Mouse (Mus musculus): ENCODE results near the gene Rapgef6.

Gene Rapgef6

DNA sequence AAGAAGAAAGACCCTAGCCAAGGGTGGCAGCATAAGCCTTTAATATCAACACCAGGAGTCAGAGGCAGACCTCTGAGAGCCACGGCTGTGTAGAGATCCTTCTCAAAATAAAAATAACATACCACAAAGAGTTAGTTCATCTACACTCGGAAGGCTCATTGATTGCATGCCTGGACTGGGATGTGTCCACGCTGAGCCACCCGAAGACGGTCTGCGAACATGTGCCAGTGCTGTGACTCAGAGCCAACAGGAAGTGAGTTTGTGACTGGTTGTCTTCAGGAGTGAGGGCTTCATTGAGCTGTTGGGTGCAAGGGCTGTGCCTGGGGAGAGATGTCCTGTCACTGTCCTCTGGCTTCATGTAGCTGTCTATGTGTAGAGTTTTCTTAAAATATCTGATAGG lies 171.0 kb downstream of the Rapgef6 start:
- no peak for DNase-seq (ENCODE audit: low spot score)

GRCm38 (mm10) chr11:54694291-54694690 lies 171.6 kb downstream of the Rapgef6 start:
- no peak for DNase-seq (ENCODE audit: low spot score)

DNA sequence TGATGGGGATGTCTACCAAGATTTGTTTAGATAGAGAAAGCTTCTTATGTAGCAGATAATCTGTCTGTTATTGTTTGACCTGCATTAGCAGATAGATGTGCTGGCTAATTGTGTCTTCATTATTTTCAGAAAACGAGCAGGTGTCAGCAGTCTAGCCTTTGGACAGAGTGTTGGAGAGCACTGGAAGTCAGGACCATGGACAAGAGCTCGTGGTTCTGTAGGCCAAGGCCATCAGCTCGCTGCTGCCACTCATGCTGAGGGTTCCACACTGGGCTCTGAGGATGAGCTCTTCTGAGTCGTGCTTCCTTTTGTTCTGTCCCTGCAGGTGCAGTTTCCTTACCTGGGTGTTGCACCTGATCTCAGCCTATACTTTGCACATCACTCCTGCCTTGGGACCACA lies 173.3 kb downstream of the Rapgef6 start:
- DNase-seq (ENCODE audit: low spot score): no peak

DNA sequence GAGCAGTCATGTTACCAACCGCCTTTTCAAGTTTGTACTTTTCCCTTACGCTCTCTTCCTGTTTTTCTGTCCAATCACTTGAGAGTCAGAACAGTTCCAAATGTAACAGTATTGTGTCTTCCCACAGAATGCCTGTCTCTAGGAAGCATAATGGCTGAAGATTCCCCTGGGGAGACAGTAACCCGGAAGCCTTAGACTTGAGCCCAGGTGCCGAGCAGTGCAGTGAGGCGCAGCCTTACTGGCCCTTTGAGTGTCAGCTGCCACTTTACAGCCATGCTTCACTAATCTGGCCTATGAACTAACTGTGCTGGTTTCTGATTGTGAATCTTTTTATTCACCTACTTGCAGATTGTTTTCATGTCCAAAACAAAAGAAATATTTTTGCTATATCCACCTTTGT lies 175.0 kb downstream of the Rapgef6 start:
- DNase-seq (ENCODE audit: low spot score): no peak

GRCm38 (mm10) chr11:54698636-54699035 lies 176.0 kb downstream of the Rapgef6 start:
- DNase-seq (ENCODE audit: low spot score): no peak

DNA sequence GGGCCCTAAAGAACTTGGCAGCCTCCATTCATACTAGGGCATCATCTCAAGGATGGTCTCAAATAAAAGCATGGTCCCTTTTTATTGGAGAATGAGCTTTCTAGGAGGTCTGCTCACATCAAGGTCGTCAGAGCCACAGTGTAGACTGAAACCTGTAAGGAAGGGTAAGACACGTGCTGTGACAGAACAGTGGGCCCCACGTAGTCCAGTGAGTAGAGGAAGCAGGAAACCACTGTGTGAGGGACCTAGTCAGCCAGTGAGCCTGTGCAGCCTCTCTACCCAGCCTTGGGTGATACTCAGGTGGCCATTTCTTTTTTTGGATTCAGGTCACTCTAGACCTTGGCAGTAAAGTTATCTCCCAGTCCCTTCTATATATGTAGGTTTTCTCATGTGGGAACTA lies 177.3 kb downstream of the Rapgef6 start:
- no peak for DNase-seq (ENCODE audit: low spot score)

- no peak for DNase-seq (ENCODE audit: low spot score)
These were observed 179.2 kb downstream of the Rapgef6 start for GRCm38 (mm10) chr11:54701848-54702247.

- no peak for DNase-seq (ENCODE audit: low spot score)
These were observed 180.7 kb downstream of the Rapgef6 start for GRCm38 (mm10) chr11:54703306-54703705.

DNA sequence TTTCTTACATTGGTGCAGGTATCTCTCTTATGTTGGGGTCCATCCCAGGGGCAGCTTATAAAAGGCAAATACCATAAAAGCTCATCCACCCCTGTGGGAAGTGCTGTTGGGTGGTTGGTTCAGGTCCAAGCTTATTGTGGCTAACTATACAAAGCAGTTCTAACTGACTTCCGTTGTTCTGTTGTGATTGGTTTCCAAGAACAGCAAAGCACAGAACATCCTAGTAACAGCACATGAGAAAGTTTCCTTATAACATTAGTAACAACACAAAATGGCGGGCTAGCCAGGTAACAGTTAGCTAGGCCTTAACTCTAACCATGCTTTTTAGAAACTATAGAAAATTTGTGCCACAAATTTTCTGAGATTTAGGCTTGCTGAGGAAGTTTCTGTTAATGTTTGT lies 185.5 kb downstream of the Rapgef6 start:
- no peak for DNase-seq (ENCODE audit: low spot score)

GRCm38 (mm10) chr11:54709645-54710044 lies 187.0 kb downstream of the Rapgef6 start:
- DNase-seq (ENCODE audit: low spot score): no peak

GRCm38 (mm10) chr11:54710512-54711293 lies 188.1 kb downstream of the Rapgef6 start:
- DNase-seq (ENCODE audit: low spot score): no peak

DNA sequence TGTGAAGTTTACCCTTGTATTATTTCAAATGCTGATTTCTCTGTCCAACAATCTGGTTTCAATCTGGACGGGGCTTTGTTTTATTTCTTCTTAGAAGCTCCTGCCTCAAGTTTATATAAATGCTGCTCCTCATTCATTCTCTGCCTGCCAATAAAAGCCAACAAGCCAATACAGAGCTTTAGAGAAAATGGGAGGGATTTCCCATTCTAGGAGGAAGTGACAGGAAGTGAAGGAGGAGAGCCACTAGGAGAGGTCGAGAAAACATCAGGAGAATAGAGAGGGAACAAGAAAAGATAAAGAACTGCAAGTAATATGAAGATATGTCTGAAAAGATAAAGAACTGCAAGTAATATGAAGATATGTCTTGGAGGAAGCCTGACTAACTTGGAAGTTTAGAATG lies 190.2 kb downstream of the Rapgef6 start:
- no peak for DNase-seq (ENCODE audit: low spot score)

DNA sequence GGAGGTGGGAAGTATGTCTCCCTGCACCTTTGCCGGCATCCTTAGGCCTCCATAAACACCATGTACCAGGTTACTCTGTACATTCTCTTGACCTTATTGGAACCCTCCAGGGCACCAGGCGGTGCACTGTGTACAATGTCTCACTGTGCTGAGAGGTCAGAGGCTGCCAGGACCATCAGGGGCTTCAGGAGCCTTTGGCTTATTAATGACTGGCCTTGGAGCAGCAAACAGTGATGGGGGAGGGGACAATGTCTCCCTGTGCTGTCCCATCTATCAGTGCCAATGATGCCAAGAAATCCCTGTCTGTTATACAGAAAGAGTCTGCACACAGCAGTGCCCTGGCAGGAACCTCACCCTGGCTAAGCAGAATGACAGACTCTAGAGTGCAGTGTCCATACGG lies 195.2 kb downstream of the Rapgef6 start:
- no peak for DNase-seq (ENCODE audit: low spot score)

DNA sequence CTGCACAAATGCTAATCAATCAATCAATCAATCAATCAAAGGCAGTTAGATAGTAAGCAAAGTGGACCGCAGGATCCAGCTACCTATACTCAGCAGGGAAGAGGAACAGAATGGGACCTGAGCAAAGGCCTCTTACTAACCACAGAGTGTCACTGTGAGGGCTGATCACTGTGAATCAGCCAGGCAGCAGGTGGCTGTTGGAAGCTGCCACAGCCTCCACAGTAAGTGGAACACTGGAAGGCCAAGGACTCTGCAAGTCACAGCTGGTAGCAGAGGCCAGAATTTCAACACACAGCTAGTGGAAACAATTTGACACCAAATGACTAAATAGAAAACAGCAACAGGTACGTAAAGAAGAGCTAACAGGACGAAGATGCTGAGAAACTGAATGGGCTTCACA lies 196.0 kb downstream of the Rapgef6 start:
- no peak for DNase-seq (ENCODE audit: low spot score)

DNA sequence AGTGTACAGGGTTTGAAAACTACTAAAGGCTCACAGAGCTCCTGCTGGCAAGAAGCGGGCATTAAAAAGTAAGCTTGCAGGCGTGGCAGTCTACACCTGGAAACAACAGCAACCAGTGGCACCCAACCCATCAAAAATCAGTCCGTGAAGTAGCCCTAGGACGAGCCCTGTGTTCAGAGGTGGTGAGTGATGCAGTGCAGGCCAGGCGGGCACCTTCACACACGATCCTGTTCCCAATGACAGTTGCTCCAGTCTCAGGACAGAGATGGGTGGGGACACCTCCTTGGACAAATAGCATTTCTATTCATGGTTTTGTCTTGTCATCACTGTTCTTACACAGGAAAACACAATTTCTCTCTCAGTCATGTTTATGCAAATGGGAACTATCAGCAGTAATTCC lies 199.4 kb downstream of the Rapgef6 start:
- DNase-seq (ENCODE audit: low spot score): no peak

DNA sequence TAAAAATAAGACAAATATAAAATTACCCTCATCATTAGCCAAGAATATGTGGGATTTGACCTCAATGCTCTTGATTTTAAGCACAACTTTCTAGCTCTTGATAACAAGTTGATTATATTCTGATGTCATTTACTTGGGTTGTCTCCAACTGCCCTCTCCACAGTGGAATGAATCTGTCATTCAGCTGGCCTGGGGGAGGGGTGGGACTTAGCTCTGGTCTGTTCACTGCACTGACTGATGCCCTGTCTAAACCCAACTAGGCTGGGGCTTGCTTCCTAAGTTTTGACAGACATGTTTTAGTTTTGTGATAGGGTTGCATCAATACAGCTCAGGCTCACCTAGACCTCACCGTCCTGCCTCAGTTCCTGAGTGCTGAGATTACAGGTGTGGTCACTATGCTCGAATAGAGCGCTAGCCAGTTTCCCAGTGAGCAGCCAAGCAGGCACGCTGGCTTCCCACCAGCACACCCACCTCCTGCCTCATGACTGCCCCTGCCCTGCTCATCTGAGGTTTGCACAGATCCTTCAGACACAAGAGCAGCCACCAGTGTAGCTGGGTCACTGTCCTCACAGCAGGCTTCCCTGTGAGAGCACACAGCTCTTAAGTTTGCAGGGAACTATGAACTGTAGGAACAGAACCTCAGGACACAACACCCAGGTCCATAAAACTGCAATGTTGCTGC lies 201.8 kb downstream of the Rapgef6 start:
- DNase-seq (ENCODE audit: low spot score): no peak

DNA sequence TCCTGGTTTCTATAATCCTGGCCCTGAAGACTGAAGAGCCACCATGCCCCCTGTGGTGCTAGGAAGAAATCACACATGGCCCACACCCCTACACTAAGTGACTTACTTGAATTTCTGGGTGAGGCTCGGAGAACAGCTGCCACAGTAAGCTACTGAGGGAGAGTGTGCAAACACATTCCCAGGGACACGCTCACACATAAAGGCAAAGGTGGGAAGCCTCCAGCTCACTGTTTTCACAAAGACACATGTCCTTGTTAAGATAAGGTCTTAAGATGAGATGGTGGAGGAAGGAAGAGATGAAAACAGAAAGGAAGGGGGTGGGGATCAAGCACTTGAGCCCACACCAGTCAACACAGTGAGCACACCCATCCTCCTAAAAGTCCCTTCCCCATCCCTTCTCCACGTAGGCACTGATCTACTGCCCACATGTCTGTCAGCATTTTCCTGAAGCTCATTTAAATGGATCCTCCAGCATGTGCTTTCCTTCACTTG lies 204.0 kb downstream of the Rapgef6 start:
- no peak for DNase-seq (ENCODE audit: low spot score)

DNA sequence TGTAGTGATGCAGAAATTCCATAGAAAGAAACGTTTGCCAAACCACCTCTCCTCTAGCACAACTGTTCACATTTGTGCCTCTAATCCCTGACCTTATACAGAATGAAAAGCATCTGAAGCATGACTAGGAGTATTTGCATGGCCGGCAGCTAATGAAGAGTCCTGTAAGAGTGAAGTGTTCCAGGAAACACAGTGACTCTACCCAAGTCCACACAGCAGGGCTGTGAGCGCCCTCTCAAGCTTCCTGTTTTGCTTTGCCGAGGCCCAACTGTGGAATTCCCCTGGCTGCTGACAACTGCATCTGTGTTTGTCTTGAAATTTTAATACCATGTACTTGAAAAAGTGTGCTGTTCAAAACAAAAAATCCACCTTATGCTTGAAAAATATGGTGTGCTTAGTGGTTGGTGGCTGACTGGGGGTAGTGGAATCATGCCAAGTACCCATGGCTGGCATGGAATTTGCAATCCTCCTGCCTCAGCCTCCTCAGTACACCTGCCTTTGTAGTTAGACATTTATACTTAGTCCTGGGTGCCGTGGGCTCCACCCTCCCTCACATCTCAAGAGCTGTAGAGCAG lies 204.8 kb downstream of the Rapgef6 start:
- DNase-seq (ENCODE audit: low spot score): no peak

- no peak for DNase-seq (ENCODE audit: low spot score)
These were observed 205.7 kb downstream of the Rapgef6 start for GRCm38 (mm10) chr11:54728371-54728770.

DNA sequence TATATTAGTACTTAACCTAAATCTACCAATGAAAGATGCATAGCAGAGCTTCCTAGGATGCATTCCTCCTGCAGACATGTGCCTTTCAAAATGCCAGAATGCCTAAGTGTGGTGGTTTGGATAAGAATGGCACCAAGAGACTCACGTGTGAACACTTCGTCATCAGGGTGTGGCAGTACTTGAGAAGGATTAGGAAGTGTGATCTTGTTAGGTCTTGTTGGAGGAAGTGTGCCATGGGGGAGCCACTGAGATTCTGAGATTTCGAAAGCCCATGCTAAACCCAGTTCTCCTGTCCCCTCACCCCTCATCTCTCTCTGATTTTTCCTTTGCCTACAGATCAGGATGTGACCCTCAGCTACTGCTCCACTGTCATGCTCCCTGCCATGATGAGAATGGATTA lies 206.7 kb downstream of the Rapgef6 start:
- no peak for DNase-seq (ENCODE audit: low spot score)

DNA sequence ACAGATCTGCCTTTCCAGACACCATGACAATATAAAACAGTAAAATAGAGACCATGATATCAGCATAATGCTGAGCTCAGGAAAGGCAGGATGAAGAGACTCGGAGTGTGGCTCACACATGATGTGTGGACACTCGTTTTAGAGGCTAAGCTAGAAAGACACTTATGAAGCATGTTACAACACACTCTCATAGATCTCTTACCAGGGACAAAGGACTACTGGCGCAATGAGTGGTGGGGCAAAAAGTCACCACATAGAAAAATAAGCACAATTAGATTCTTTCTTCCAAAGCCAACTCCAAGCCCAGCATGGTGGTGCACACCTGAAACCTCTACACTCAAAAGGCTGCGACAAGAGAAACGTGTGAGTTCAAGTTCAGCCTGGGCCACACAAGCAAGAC lies 208.3 kb downstream of the Rapgef6 start:
- no peak for DNase-seq (ENCODE audit: low spot score)

- no peak for DNase-seq (ENCODE audit: low spot score)
These were observed 208.7 kb downstream of the Rapgef6 start for GRCm38 (mm10) chr11:54731367-54731766.

GRCm38 (mm10) chr11:54733546-54733945 lies 210.9 kb downstream of the Rapgef6 start:
- no peak for DNase-seq (ENCODE audit: low spot score)
